Mouse (Mus musculus): Measurements from ENCODE around the gene Zfp367. TPM values are rescaled to one million over a fixed set of nuclear protein-coding genes. Genes with fewer than 3 reads are reported as not detected.
A peak's percentile ranks its signal among the peaks of the same experiment; 100 is the strongest.

Gene Zfp367
- polyA plus RNA-seq, 2 experiments, result 15.2 to 23.5 TPM

- under 1% methylated on average over 40 of the region's 42 CpGs for WGBS (ENCODE audit: insufficient replicate concordance)
- H3K9ac ChIP-seq (replicated peaks), result peak overlapping the region; percentile 93
- H3K27me3 ChIP-seq (ENCODE audit: control insufficient read depth, insufficient read depth, low read length), result no peaks in the 10 kb centered on the region; the same call in 1 of the 2 replicates
- peak; percentile 79 to 81 (median 80) for DNase-seq (ENCODE audit: low read depth in 3 of 3, low spot score in 3 of 3)
- no peak for TF ChIP-seq CTCF (IDR thresholded peaks at IDR 0.05; ENCODE audit: low read depth)
- no peak for TF ChIP-seq EP300 (IDR thresholded peaks at IDR 0.05; ENCODE audit: low read depth)
- peak overlapping the region; percentile 72 for H3K4me2 ChIP-seq (ENCODE audit: low read depth)
- H3K9me3 ChIP-seq (ENCODE audit: control insufficient read depth, low read length), result no peaks in the 10 kb centered on the region
- peak; percentile 17 for ATAC-seq (ENCODE audit: insufficient read depth)
- H3K36me3 ChIP-seq (replicated peaks; ENCODE audit: control insufficient read depth, insufficient read depth, low read depth), result peaks cover 7% of the 10 kb centered on the region
- peaks cover 14 to 18% of the 10 kb centered on the region in 2 experiments for H3K4me1 ChIP-seq (replicated peaks; ENCODE audit: control insufficient read depth in 2 of 2, insufficient read depth in 2 of 2, low read length in 1 of 2)
- peak overlapping the region; percentile 82 to 86 for H3K4me3 ChIP-seq (ENCODE audit: insufficient read depth in 1 of 2, low read depth in 2 of 2, low read length in 2 of 2)
- H3K27ac ChIP-seq, result peak overlapping the region; percentile 88
Observed at GRCm38 (mm10) chr13:64152241-64152669, 747 bp downstream of the Zfp367 start.

- DNase-seq (ENCODE audit: low read depth in 3 of 3, low spot score in 3 of 3) (peak in 1 of 3 experiments; percentile 53), ATAC-seq (ENCODE audit: insufficient read depth) (no peak)
- Histone ChIP-seq H3K27ac (no peak overlapping the region), H3K27me3 (ENCODE audit: control insufficient read depth, insufficient read depth, low read length) (no peaks in the 10 kb centered on the region), H3K4me1 (replicated peaks; ENCODE audit: control insufficient read depth in 2 of 2, insufficient read depth in 2 of 2, low read length in 1 of 2) (peaks cover 13 to 18% of the 10 kb centered on the region in 2 experiments), H3K9ac (replicated peaks) (peak overlapping the region; percentile 34; the same call in 1 of the 2 replicates), H3K9me3 (ENCODE audit: control insufficient read depth, low read length) (no peaks in the 10 kb centered on the region), H3K4me3 (ENCODE audit: insufficient read depth in 1 of 2, low read depth in 2 of 2, low read length in 2 of 2) (peak overlapping the region; percentile 41 to 82), H3K4me2 (ENCODE audit: low read depth) (peak overlapping the region; percentile 72), H3K36me3 (replicated peaks; ENCODE audit: control insufficient read depth, insufficient read depth, low read depth) (peaks cover 12% of the 10 kb centered on the region)
- 60% methylated on average over 5 of the region's 5 CpGs for WGBS (ENCODE audit: insufficient replicate concordance)
- no peak for TF ChIP-seq EP300 (IDR thresholded peaks at IDR 0.05; ENCODE audit: low read depth)
- no peak for TF ChIP-seq CTCF (IDR thresholded peaks at IDR 0.05; ENCODE audit: low read depth)
Observed at GRCm38 (mm10) chr13:64150121-64150520, 2.9 kb downstream of the Zfp367 start.

- Histone ChIP-seq H3K9ac (replicated peaks) (peak overlapping the region; percentile 61), H3K27ac (no peak overlapping the region; the same call in 1 of the 2 replicates), H3K4me3 (ENCODE audit: insufficient read depth in 1 of 2, low read depth in 2 of 2, low read length in 2 of 2) (peak overlapping the region; percentile 60 to 80), H3K9me3 (ENCODE audit: control insufficient read depth, low read length) (no peaks in the 10 kb centered on the region), H3K4me2 (ENCODE audit: low read depth) (peak overlapping the region; percentile 70), H3K36me3 (replicated peaks; ENCODE audit: control insufficient read depth, insufficient read depth, low read depth) (peaks cover 20% of the 10 kb centered on the region), H3K27me3 (ENCODE audit: control insufficient read depth, insufficient read depth, low read length) (no peaks in the 10 kb centered on the region), H3K4me1 (replicated peaks; ENCODE audit: control insufficient read depth in 2 of 2, insufficient read depth in 2 of 2, low read length in 1 of 2) (peaks cover 0 to 10% of the 10 kb centered on the region in 2 experiments; a peak in 2 of 4 replicates)
- ATAC-seq (ENCODE audit: insufficient read depth), result peak; percentile 70; the same call in 1 of the 2 replicates
- WGBS (ENCODE audit: insufficient replicate concordance), result 42% methylated on average over 15 of the region's 15 CpGs
- DNase-seq (ENCODE audit: low read depth in 3 of 3, low spot score in 3 of 3), result no peak
- TF ChIP-seq EP300 (IDR thresholded peaks at IDR 0.05; ENCODE audit: low read depth) (no peak), CTCF (IDR thresholded peaks at IDR 0.05; ENCODE audit: low read depth) (peak; percentile 55)
Observed at GRCm38 (mm10) chr13:64129616-64130375, 23.2 kb downstream of the Zfp367 start.

DNA sequence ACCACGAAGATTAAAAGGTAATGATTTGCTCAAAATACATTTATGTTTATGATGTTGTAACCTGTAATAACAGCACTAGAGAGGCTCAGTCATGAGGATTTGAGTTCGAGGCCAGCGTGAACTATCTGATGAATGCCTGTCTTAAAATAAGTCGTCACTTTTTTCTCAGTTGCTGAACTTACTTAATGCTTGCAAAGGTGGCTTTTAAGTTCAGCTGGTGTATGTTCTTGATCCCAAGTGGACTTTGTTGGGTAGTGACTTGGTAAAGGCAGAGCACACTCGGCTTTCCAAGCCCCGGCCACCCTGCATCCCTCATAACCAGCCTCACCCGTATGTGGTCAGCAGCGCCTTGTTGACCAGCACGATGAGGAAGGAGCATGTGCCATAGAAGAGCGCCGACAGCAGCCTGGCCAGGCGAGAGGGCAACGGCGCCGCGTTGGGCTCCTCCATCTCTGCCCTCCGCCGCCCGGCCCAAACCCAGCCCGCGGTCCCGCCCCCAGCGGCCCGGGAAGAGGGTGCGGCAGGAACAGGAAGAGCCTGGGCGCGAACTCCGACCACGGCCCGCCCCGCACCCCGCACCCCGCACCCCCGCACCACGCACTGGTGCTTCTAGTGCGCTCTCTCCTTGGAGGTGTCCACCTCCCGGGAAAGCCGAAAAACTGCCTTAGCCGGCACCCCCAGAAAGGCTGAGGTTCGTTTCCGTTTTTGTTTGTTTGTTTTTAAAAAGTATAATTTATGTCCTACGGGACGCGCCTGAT lies 24.0 kb downstream of the Zfp367 start, which contains the start of gene Slc35d2:
TSS of gene Slc35d2 (minus strand) at position 511 of the 758 bp plus-strand sequence.
- ATAC-seq (ENCODE audit: insufficient read depth) (peak; percentile 76), DNase-seq (ENCODE audit: low read depth in 3 of 3, low spot score in 3 of 3) (peak in 1 of 3 experiments; percentile 22)
- Histone ChIP-seq H3K27ac (no peak within 1 kb of the TSS; the same call in 1 of the 2 replicates), H3K36me3 (replicated peaks; ENCODE audit: control insufficient read depth, insufficient read depth, low read depth) (peaks cover 13% of the 10 kb centered on the region), H3K4me3 (ENCODE audit: insufficient read depth in 1 of 2, low read depth in 2 of 2, low read length in 2 of 2) (peak within 1 kb of the TSS; percentile 60 to 80), H3K4me1 (replicated peaks; ENCODE audit: control insufficient read depth in 2 of 2, insufficient read depth in 2 of 2, low read length in 1 of 2) (peaks cover 0 to 10% of the 10 kb centered on the region in 2 experiments; a peak in 2 of 4 replicates), H3K9ac (replicated peaks) (peak within 1 kb of the TSS; percentile 61), H3K27me3 (ENCODE audit: control insufficient read depth, insufficient read depth, low read length) (no peaks in the 10 kb centered on the region), H3K9me3 (ENCODE audit: control insufficient read depth, low read length) (no peaks in the 10 kb centered on the region), H3K4me2 (ENCODE audit: low read depth) (peak within 1 kb of the TSS; percentile 70)
- 6% methylated on average over 44 of the region's 44 CpGs for WGBS (ENCODE audit: insufficient replicate concordance)
- TF ChIP-seq CTCF (IDR thresholded peaks at IDR 0.05; ENCODE audit: low read depth) (no peak), EP300 (IDR thresholded peaks at IDR 0.05; ENCODE audit: low read depth) (no peak)

Measured in liver, embryonic 14.5 days (tissue).